Mouse (Mus musculus): ENCODE measurements around the gene Pitpnm3. TPM values are rescaled to one million over a fixed set of nuclear protein-coding genes. Genes with fewer than 3 reads are reported as not detected.

Pitpnm3 gene
- polyA plus RNA-seq, 1 experiment from 2014 or later, result 0.01 TPM

- Histone ChIP-seq H3K36me3 (ENCODE audit: control insufficient read depth, insufficient read depth) (no peaks in the 10 kb centered on the region), H3K4me1 (ENCODE audit: control insufficient read depth, low read depth, low read length) (no peaks in the 10 kb centered on the region), H3K9ac (ENCODE audit: low read depth, low read length) (no peak overlapping the region), H3K27ac (ENCODE audit: low read length) (no peak overlapping the region), H3K9me3 (replicated peaks; ENCODE audit: control insufficient read depth, low read length) (no peaks in the 10 kb centered on the region), H3K4me3 (ENCODE audit: low read depth, low read length) (no peak overlapping the region), H3K4me2 (ENCODE audit: low read depth, low read length) (no peak overlapping the region), H3K27me3 (ENCODE audit: control insufficient read depth, insufficient read depth, low read depth, low read length) (no peaks in the 10 kb centered on the region)
- no peak for ATAC-seq (ENCODE audit: low read depth)
- WGBS (ENCODE audit: insufficient replicate concordance), result 64% methylated on average over 7 of the region's 7 CpGs
These were observed 67.6 kb downstream of the Pitpnm3 start for GRCm38 (mm10) chr11:72068026-72068425.

- Histone ChIP-seq H3K27me3 (ENCODE audit: control insufficient read depth, insufficient read depth, low read depth, low read length) (no peaks in the 10 kb centered on the region), H3K4me3 (ENCODE audit: low read depth, low read length) (no peak overlapping the region), H3K9ac (ENCODE audit: low read depth, low read length) (no peak overlapping the region), H3K4me2 (ENCODE audit: low read depth, low read length) (no peak overlapping the region), H3K4me1 (ENCODE audit: control insufficient read depth, low read depth, low read length) (no peaks in the 10 kb centered on the region), H3K27ac (ENCODE audit: low read length) (no peak overlapping the region), H3K36me3 (ENCODE audit: control insufficient read depth, insufficient read depth) (no peaks in the 10 kb centered on the region), H3K9me3 (replicated peaks; ENCODE audit: control insufficient read depth, low read length) (no peaks in the 10 kb centered on the region)
- no peak for ATAC-seq (ENCODE audit: low read depth)
- WGBS (ENCODE audit: insufficient replicate concordance), result 53% methylated on average over 5 of the region's 5 CpGs
These were observed 68.3 kb downstream of the Pitpnm3 start for GRCm38 (mm10) chr11:72067326-72067725.

GRCm38 (mm10) chr11:72066330-72066729 lies 69.2 kb downstream of the Pitpnm3 start:
- Histone ChIP-seq H3K9me3 (replicated peaks; ENCODE audit: control insufficient read depth, low read length) (no peaks in the 10 kb centered on the region), H3K4me2 (ENCODE audit: low read depth, low read length) (no peak overlapping the region), H3K27me3 (ENCODE audit: control insufficient read depth, insufficient read depth, low read depth, low read length) (no peaks in the 10 kb centered on the region), H3K27ac (ENCODE audit: low read length) (no peak overlapping the region), H3K9ac (ENCODE audit: low read depth, low read length) (no peak overlapping the region), H3K4me3 (ENCODE audit: low read depth, low read length) (no peak overlapping the region), H3K4me1 (ENCODE audit: control insufficient read depth, low read depth, low read length) (no peaks in the 10 kb centered on the region), H3K36me3 (ENCODE audit: control insufficient read depth, insufficient read depth) (no peaks in the 10 kb centered on the region)
- no peak for ATAC-seq (ENCODE audit: low read depth)
- WGBS (ENCODE audit: insufficient replicate concordance), result 35% methylated on average over 6 of the region's 6 CpGs

DNA sequence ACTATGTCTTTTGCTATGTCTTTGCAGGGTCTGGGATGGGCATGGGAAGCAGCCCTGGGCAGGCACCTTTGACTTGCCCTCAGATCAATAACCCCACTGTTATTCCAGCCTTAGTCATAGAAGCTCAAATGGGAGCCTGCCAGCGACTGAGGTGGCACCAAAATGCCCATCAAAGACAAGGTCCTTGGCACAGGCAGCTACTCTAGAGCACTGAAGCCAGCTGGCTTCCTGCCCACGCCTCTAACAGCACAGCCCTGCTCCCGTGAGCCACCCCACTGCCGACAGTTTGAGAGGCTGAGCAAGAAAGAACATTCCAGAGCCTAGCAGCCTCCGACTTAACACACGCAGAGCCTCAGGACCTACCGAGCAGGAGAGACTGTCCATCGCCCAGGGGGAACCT lies 70.5 kb downstream of the Pitpnm3 start:
- no peaks in the 10 kb centered on the region for H3K4me1 ChIP-seq (ENCODE audit: control insufficient read depth, low read depth, low read length)
- H3K27me3 ChIP-seq (ENCODE audit: control insufficient read depth, insufficient read depth, low read depth, low read length), result no peaks in the 10 kb centered on the region
- no peak overlapping the region for H3K4me2 ChIP-seq (ENCODE audit: low read depth, low read length)
- WGBS (ENCODE audit: insufficient replicate concordance), result 62% methylated on average over 8 of the region's 8 CpGs
- no peak for ATAC-seq (ENCODE audit: low read depth)
- H3K4me3 ChIP-seq (ENCODE audit: low read depth, low read length), result no peak overlapping the region
- no peak overlapping the region for H3K9ac ChIP-seq (ENCODE audit: low read depth, low read length)
- H3K36me3 ChIP-seq (ENCODE audit: control insufficient read depth, insufficient read depth), result no peaks in the 10 kb centered on the region
- no peak overlapping the region for H3K27ac ChIP-seq (ENCODE audit: low read length)
- H3K9me3 ChIP-seq (replicated peaks; ENCODE audit: control insufficient read depth, low read length), result no peaks in the 10 kb centered on the region

DNA sequence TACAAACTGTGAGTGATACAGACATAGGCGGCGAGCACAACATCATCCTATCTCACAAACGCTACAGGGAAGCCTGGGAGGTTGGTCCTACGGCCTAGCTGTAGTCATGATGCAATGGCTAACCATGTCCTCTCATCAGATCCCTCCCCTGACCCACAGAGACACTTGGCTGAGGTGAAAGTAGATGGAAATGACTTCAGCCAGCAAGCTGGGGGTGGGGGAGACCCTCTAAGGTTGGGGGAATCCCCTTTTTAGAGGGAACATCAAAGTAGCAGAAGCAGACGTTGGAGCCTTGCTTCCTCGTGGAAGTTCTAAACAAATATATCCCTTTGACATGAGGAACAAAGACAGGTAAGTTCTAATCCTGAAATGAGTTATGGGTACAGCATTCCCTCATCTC lies 71.2 kb downstream of the Pitpnm3 start:
- Histone ChIP-seq H3K4me1 (ENCODE audit: control insufficient read depth, low read depth, low read length) (no peaks in the 10 kb centered on the region), H3K4me3 (ENCODE audit: low read depth, low read length) (no peak overlapping the region), H3K9me3 (replicated peaks; ENCODE audit: control insufficient read depth, low read length) (no peaks in the 10 kb centered on the region), H3K4me2 (ENCODE audit: low read depth, low read length) (no peak overlapping the region), H3K9ac (ENCODE audit: low read depth, low read length) (no peak overlapping the region), H3K27me3 (ENCODE audit: control insufficient read depth, insufficient read depth, low read depth, low read length) (no peaks in the 10 kb centered on the region), H3K36me3 (ENCODE audit: control insufficient read depth, insufficient read depth) (no peaks in the 10 kb centered on the region), H3K27ac (ENCODE audit: low read length) (no peak overlapping the region)
- no peak for ATAC-seq (ENCODE audit: low read depth)
- WGBS (ENCODE audit: insufficient replicate concordance), result 59% methylated on average over 6 of the region's 6 CpGs

GRCm38 (mm10) chr11:72061093-72061620 lies 74.4 kb downstream of the Pitpnm3 start:
- Histone ChIP-seq H3K27me3 (ENCODE audit: control insufficient read depth, insufficient read depth, low read depth, low read length) (no peaks in the 10 kb centered on the region), H3K36me3 (ENCODE audit: control insufficient read depth, insufficient read depth) (no peaks in the 10 kb centered on the region), H3K27ac (ENCODE audit: low read length) (no peak overlapping the region), H3K4me3 (ENCODE audit: low read depth, low read length) (no peak overlapping the region), H3K9ac (ENCODE audit: low read depth, low read length) (no peak overlapping the region), H3K4me1 (ENCODE audit: control insufficient read depth, low read depth, low read length) (no peaks in the 10 kb centered on the region), H3K9me3 (replicated peaks; ENCODE audit: control insufficient read depth, low read length) (no peaks in the 10 kb centered on the region), H3K4me2 (ENCODE audit: low read depth, low read length) (no peak overlapping the region)
- WGBS (ENCODE audit: insufficient replicate concordance), result 68% methylated on average over 13 of the region's 13 CpGs
- ATAC-seq (ENCODE audit: low read depth), result no peak

- no peaks in the 10 kb centered on the region for H3K27me3 ChIP-seq (ENCODE audit: control insufficient read depth, insufficient read depth, low read depth, low read length)
- H3K27ac ChIP-seq (ENCODE audit: low read length), result no peak overlapping the region
- no peak overlapping the region for H3K9ac ChIP-seq (ENCODE audit: low read depth, low read length)
- no peak overlapping the region for H3K4me2 ChIP-seq (ENCODE audit: low read depth, low read length)
- no peaks in the 10 kb centered on the region for H3K36me3 ChIP-seq (ENCODE audit: control insufficient read depth, insufficient read depth)
- no peak overlapping the region for H3K4me3 ChIP-seq (ENCODE audit: low read depth, low read length)
- 55% methylated on average over 9 of the region's 9 CpGs for WGBS (ENCODE audit: insufficient replicate concordance)
- no peak for ATAC-seq (ENCODE audit: low read depth)
- H3K4me1 ChIP-seq (ENCODE audit: control insufficient read depth, low read depth, low read length), result no peaks in the 10 kb centered on the region
- H3K9me3 ChIP-seq (replicated peaks; ENCODE audit: control insufficient read depth, low read length), result no peaks in the 10 kb centered on the region
These were observed 75.2 kb downstream of the Pitpnm3 start for GRCm38 (mm10) chr11:72060416-72060815.

GRCm38 (mm10) chr11:72057166-72057565 lies 78.4 kb downstream of the Pitpnm3 start:
- no peak for ATAC-seq (ENCODE audit: low read depth)
- no peaks in the 10 kb centered on the region for H3K36me3 ChIP-seq (ENCODE audit: control insufficient read depth, insufficient read depth)
- H3K27me3 ChIP-seq (ENCODE audit: control insufficient read depth, insufficient read depth, low read depth, low read length), result peaks cover 2% of the 10 kb centered on the region; the same call in 1 of the 2 replicates
- no peak overlapping the region for H3K4me2 ChIP-seq (ENCODE audit: low read depth, low read length)
- WGBS (ENCODE audit: insufficient replicate concordance), result 46% methylated on average over 3 of the region's 3 CpGs
- no peaks in the 10 kb centered on the region for H3K4me1 ChIP-seq (ENCODE audit: control insufficient read depth, low read depth, low read length)
- H3K9me3 ChIP-seq (replicated peaks; ENCODE audit: control insufficient read depth, low read length), result no peaks in the 10 kb centered on the region
- H3K4me3 ChIP-seq (ENCODE audit: low read depth, low read length), result no peak overlapping the region
- H3K27ac ChIP-seq (ENCODE audit: low read length), result no peak overlapping the region
- no peak overlapping the region for H3K9ac ChIP-seq (ENCODE audit: low read depth, low read length)

DNA sequence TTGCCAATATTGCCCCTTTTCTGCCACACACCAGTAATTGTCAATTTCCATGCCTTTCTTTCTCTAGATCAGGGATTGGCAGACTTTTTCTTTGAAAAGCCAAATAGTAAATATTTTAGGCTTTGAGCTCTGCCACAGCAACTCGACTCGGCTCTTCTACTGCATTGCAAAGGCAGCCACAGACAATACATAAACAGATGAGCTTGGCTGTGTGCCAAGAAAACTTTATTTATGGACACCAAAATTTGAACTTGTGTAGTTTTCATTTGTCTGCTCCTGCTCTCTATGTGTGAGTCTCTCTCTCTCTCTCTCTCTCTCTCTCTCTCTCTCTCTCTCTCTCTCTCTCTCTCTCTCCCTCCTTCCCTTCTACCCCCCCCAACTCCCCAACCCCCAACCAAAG lies 80.4 kb downstream of the Pitpnm3 start:
- WGBS (ENCODE audit: insufficient replicate concordance), result 45% methylated on average over 2 of the region's 2 CpGs

More for the DNA sequence above, 80.4 kb downstream of the Pitpnm3 start:
- Histone ChIP-seq H3K36me3 (ENCODE audit: control insufficient read depth, insufficient read depth) (no peaks in the 10 kb centered on the region), H3K4me2 (ENCODE audit: low read depth, low read length) (no peak overlapping the region), H3K4me3 (ENCODE audit: low read depth, low read length) (no peak overlapping the region), H3K9ac (ENCODE audit: low read depth, low read length) (no peak overlapping the region), H3K27me3 (ENCODE audit: control insufficient read depth, insufficient read depth, low read depth, low read length) (peaks cover 19% of the 10 kb centered on the region), H3K27ac (ENCODE audit: low read length) (no peak overlapping the region), H3K4me1 (ENCODE audit: control insufficient read depth, low read depth, low read length) (peaks cover 2% of the 10 kb centered on the region; the same call in 1 of the 2 replicates), H3K9me3 (replicated peaks; ENCODE audit: control insufficient read depth, low read length) (no peaks in the 10 kb centered on the region)
- ATAC-seq (ENCODE audit: low read depth), result no peak
